Mouse (Mus musculus): ENCODE measurements at regions not wholly inside any gene's neighbourhood (a gene's known extent, or its start where the extent isn't known, plus 50 kb on each side); places are given as distances from the start of the nearest gene placed in this dataset.

GRCm38 (mm10) chr2:17290709-17291108 lies 440.6 kb downstream of the Nebl start:
- no peak for DNase-seq (ENCODE audit: low spot score in 2 of 2)

DNA sequence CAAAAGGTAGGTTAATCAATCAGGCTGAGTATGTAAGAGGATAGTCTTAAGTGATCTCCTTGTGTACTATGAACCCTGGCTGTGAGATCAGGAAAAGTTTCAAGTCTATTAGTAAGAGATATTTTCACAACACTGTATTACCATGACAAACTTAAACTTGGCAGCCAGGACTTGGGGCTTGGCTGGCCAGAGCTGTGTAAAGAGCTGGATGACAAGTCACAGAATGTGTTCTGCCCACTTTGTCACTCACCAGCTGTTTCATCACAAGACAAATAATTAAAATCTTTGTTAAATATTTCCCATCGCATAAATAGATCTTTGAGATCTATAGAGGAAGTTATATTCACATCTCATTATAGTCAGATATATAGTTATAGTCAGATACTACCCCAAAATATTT lies 443.7 kb downstream of the Nebl start:
- DNase-seq (ENCODE audit: low spot score in 2 of 2), result no peak

GRCm38 (mm10) chr2:17249960-17250359 lies 481.3 kb downstream of the Nebl start:
- no peak for DNase-seq (ENCODE audit: low spot score in 2 of 2)

- no peak for DNase-seq (ENCODE audit: low spot score in 2 of 2)
Observed at GRCm38 (mm10) chr2:17245821-17246220, 485.4 kb downstream of the Nebl start.

DNA sequence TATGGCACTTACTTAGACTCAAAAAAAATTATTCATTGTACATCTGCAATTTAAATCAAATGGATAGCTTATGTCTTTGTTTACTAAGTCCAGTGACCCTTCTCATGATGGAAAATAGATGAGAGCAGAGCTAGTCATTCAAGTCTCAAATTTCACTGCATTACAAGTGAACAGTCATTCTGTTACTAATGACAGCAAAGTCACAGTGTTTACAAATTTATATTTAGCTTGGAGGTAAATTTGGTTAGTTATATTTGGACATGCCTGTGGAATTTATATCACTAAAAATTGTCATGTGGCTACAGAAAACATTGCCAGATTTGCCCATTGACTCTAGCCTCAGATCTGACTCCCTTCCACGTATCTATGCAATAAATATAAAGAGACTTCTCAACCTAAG lies 515.7 kb downstream of the Nebl start:
- no peak for DNase-seq (ENCODE audit: low spot score in 2 of 2)

- no peak for DNase-seq (ENCODE audit: low spot score in 2 of 2)
Observed at GRCm38 (mm10) chr2:17214881-17215280, 516.4 kb downstream of the Nebl start.

- no peak for DNase-seq (ENCODE audit: low spot score in 2 of 2)
Observed at GRCm38 (mm10) chr2:17212566-17212965, 518.7 kb downstream of the Nebl start.

GRCm38 (mm10) chr2:17211105-17211504 lies 520.2 kb downstream of the Nebl start:
- DNase-seq (ENCODE audit: low spot score in 2 of 2), result no peak

- DNase-seq (ENCODE audit: low spot score in 2 of 2), result no peak
Observed at GRCm38 (mm10) chr2:17193611-17194010, 537.7 kb downstream of the Nebl start.

DNA sequence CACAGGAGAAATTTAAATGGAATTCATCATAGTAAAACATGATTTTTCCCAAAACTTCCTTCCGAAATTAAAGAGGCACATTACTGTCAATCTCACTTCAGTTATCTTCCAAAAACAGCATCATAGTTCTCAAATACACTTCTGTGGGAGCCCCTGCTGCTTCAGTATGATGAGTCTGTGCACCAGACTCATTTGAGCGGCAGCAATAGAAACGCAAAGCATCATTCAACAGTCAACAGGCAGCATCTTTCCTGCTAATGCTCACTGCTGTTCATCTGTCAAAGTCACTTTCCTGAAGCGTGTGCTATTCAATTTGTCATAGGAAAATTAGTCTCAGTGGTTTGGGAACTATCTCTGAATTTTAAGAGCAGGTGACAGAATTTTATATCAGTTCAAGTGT lies 542.1 kb downstream of the Nebl start:
- DNase-seq (ENCODE audit: low spot score in 2 of 2), result no peak

DNA sequence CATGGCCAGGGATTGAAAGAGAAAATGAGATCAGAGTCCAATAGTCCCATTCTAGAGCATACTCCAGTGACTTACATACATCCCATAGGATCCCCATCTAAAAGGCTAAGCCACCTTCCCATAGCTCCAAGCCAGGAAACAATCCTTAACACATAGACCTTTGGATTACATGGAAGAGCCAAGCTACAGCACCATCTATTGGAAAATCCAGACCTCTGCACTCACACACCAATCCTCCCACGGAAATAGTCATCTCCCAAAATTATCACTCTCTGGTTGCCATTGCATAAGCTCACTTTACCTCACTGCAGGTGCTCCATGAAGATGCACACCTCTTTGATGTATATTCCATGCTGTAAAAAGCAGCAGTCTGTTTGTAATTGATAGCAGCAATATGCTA lies 543.4 kb downstream of the Nebl start:
- DNase-seq (ENCODE audit: low spot score in 2 of 2), result no peak

DNA sequence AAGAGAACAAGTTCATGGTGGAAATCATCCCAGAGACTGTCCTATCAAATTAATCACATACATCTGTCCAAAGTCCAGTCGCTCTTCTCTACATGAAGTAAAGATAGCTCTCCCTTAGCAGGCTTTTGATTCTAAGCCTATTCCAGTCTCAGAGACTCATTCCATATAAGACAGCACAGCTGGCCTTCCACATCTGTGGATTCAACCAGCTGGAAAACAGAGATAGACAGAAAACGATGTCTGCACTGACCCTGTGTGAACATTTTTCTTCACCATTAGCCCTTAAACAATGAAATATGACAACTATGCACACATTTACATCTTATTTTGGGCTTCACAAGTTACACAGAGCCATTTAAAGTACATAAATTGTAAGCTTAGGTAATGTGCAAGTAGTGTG lies 547.6 kb downstream of the Nebl start:
- no peak for DNase-seq (ENCODE audit: low spot score in 2 of 2)

DNA sequence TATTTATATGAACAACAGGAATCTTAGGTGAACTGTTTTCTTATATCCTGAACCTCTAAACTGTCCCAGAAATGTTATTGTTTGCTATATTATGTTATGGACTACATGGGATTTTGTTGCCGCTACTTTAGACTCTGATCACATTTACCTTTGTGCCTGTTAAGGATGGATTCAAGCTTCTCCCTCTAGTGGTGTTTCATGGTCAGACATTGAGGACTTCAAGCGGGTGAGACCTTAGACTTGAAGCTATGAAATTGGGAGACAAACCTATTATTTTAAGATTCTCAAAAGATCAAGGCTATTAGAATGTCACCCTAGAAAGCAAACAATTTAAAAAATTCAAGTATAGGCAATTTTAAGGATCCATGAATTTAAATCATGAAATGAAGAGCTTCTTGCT lies 549.7 kb downstream of the Nebl start:
- no peak for DNase-seq (ENCODE audit: low spot score in 2 of 2)

- no peak for DNase-seq (ENCODE audit: low spot score in 2 of 2)
Observed at GRCm38 (mm10) chr2:17168896-17169295, 562.4 kb downstream of the Nebl start.

DNA sequence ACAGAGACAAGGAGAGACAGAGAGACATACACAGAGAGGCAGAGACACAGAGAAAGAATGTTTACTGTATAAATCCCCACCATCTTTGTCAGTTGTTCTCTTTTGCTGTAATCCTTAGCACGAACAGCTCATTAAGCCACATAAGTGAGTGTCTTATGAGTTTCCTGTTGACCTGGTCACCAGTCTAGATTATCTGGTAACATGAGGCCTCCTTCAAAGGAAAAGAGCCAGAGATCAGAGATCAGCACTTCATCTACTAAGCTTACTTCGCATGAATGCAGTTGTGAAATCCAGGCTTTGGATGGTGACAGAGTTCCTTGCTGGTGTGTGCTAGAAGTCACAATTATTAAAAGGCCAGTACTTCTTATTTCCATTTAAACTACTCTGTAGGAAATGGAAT lies 566.2 kb downstream of the Nebl start:
- no peak for DNase-seq (ENCODE audit: low spot score in 2 of 2)

DNA sequence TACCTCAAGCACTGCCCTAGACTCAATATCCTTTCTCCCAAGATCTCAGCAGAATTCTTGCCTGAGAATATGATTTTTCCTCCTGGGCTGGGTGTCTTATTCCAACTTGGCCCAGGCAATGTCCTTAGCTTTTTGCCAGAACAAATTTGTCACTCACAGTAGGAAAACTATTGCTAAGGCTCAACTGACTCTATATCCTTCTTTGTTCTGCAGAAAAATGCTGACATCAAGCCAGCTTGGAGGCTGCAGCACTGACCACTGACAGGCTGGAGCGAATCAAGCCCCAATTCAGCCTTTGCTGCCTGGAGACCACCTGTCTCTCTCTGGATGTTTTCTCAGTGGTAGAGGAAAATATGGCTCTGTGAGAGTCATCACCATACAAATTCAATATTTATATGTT lies 572.8 kb downstream of the Nebl start:
- no peak for DNase-seq (ENCODE audit: low spot score in 2 of 2)

GRCm38 (mm10) chr2:17157336-17157735 lies 573.9 kb downstream of the Nebl start:
- DNase-seq (ENCODE audit: low spot score in 2 of 2), result no peak

DNA sequence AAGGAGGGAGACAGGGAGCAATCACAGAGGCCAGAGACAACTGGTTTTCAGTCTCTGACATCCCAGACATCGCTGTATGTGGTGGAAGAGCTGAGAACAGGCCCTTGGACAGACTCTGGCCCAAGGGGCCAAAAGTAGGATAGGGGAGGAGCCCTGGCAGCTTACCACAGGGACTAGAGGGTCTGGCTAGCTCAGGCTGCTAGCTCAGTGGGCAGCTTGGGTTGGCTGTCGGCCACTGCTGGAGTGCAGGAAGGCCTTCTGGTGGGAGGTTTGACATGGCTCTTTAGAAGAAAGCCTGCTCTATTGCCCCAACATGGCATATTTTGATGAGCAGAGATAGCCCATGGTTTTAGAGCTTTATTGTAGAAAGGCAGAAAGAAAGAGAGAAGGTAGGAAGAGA lies 575.7 kb downstream of the Nebl start:
- DNase-seq (ENCODE audit: low spot score in 2 of 2), result no peak

- DNase-seq (ENCODE audit: low spot score in 2 of 2), result no peak
Observed at GRCm38 (mm10) chr2:17123626-17124025, 607.6 kb downstream of the Nebl start.

GRCm38 (mm10) chr2:17117292-17117691 lies 614.0 kb downstream of the Nebl start:
- DNase-seq (ENCODE audit: low spot score in 2 of 2), result no peak

- no peak for DNase-seq (ENCODE audit: low spot score in 2 of 2)
Observed at GRCm38 (mm10) chr2:17111177-17111576, 620.1 kb downstream of the Nebl start.

- no peak for DNase-seq (ENCODE audit: low spot score in 2 of 2)
Observed at GRCm38 (mm10) chr2:17101161-17101560, 630.1 kb downstream of the Nebl start.

GRCm38 (mm10) chr2:17097546-17097945 lies 633.7 kb downstream of the Nebl start:
- no peak for DNase-seq (ENCODE audit: low spot score in 2 of 2)

DNA sequence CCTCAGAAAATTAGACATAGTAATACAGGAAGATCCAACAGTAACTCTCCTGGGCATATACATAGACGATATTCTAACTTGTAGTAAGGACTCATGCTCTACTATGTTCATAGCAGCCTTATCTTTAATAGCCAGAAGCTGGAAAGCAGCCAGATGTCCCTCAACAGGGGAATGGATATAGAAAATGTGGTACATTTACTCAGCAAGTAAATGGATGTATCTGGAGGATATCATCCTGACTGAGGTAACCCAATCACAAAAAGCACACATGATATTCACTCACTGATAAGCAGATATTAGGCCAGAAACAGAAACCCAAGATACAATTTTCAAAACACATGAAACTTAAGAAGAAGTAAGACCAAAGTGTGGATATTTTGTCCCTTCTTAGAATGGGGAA lies 639.8 kb downstream of the Nebl start:
- no peak for DNase-seq (ENCODE audit: low spot score in 2 of 2)

DNA sequence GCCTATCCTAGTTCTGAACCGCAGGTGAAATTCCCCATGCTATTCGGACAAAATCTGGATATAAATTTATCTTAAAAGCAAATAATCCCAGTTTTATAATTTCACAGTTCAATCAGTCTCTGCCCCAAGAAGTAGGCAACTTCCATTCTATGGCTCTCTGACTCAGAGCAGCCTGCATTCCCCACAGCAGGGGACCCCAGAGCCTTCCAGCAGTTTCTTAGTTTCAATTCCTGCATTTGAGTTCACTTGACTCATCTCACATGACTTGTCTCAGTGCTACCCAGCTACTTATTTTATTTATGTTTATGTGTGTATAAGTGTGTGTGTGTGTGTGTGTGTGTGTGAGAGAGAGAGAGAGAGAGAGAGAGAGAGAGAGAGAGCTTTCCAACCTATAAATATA lies 650.0 kb downstream of the Nebl start:
- DNase-seq (ENCODE audit: low spot score in 2 of 2), result no peak
